Mouse (Mus musculus) kidney, postnatal 0 days (tissue): ENCODE data around the gene Hsd17b3. TPM values are rescaled to one million over a fixed set of nuclear protein-coding genes. Genes with fewer than 3 reads are reported as not detected.

Experiments
- ATAC-seq: fragments of 200-750 bp; cut with Nextera tagmentation; replicated peaks from 2 replicates; pipeline ENCODE4 v1.8.0; 2017; ENCODE audit warnings: low read depth, moderate number of reproducible peaks, moderate TSS enrichment, moderate library complexity; ENCODE audit not compliant: low FRiP score
- DNase-seq: peaks from one replicate; pipeline ENCODE4 v3.0.0-alpha.2; 2016; ENCODE audit warnings: low spot score
- H3K27ac ChIP-seq: fragments of 300-500 bp; sonication (generic); 2 replicates; pipeline ENCODE4 v1.5.1; 2014; ENCODE audit warnings: mild to moderate bottlenecking
- H3K27me3 ChIP-seq: fragments of 300-500 bp; sonication (generic); 2 replicates; pipeline ENCODE4 v1.6.1; 2014; ENCODE audit warnings: low read length, mixed read lengths; ENCODE audit not compliant: insufficient read depth
- H3K36me3 ChIP-seq: fragments of 300-500 bp; sonication (generic); 2 replicates; pipeline ENCODE4 v1.6.1; 2014; ENCODE audit warnings: low read length, mixed read lengths; ENCODE audit not compliant: insufficient read depth
- H3K4me1 ChIP-seq: fragments of 300-500 bp; sonication (generic); replicated peaks from 2 replicates; pipeline ENCODE4 v1.6.1; 2014; ENCODE audit warnings: antibody characterized with exemption, low read length, mixed read lengths; ENCODE audit not compliant: insufficient read depth
- H3K4me2 ChIP-seq: fragments of 300-500 bp; sonication (generic); 2 replicates; pipeline ENCODE4 v1.6.1; 2014; ENCODE audit warnings: mild to moderate bottlenecking, low read length, moderate library complexity, mixed read lengths
- H3K4me3 ChIP-seq: fragments of 300-500 bp; sonication (generic); replicated peaks from 2 replicates; pipeline ENCODE4 v1.5.1; 2014; ENCODE audit warnings: low read depth, low read length
- H3K9ac ChIP-seq: fragments of 300-500 bp; sonication (generic); 2 replicates; pipeline ENCODE4 v1.6.1; 2014; ENCODE audit warnings: low read depth, low read length
- H3K9me3 ChIP-seq: fragments of 300-500 bp; sonication (generic); replicated peaks from 2 replicates; pipeline ENCODE4 v1.6.1; 2016; ENCODE audit warnings: low read length, inconsistent platforms, mixed read lengths
- CTCF ChIP-seq: IDR thresholded peaks from 2 replicates; pipeline ENCODE4 v1.5.1; 2016; ENCODE audit warnings: antibody characterized with exemption, low read depth, mild to moderate bottlenecking, moderate library complexity
- WGBS: fragments of 180-500 bp; shearing (Covaris S2); extraction: QIAGEN DNeasy Blood & Tissue Kit; methylation state at CpG from one replicate; pipeline ENCODE4 v1.1.7; 2014; 5-methylcytosine and 5-hydroxymethylcytosine counted together
- polyA plus RNA-seq: library from polyadenylated mRNA; unstranded; fragments of >200 nt; fragmentation: Nextera tagmentation; extraction: Ambion mirVana; gene quantifications from 2 replicates; pipeline ENCODE4 v1.2.1, GENCODE M21; 2015

Gene Hsd17b3
- polyA plus RNA-seq, 1 experiment from 2014 or later = not detected

- 58% methylated on average over 4 of the region's 4 CpGs for WGBS
These were observed 31.7 kb upstream of the Hsd17b3 start for GRCm38 (mm10) chr13:64120760-64121159.

GRCm38 (mm10) chr13:64117442-64117841 lies 28.4 kb upstream of the Hsd17b3 start:
- no peak for ATAC-seq
- Histone ChIP-seq H3K4me3 (no peak overlapping the region), H3K9ac (no peak overlapping the region), H3K4me2 (no peak overlapping the region), H3K9me3 (no peaks in the 10 kb centered on the region), H3K27ac (no peak overlapping the region), H3K4me1 (no peaks in the 10 kb centered on the region), H3K27me3 (no peaks in the 10 kb centered on the region), H3K36me3 (no peaks in the 10 kb centered on the region)
- TF ChIP-seq CTCF = peak; percentile 55
- WGBS = 61% methylated on average over 2 of the region's 2 CpGs
- DNase-seq = no peak

More at GRCm38 (mm10) chr13:64120760-64121159, 31.7 kb upstream of the Hsd17b3 start:
- DNase-seq (no peak), ATAC-seq (no peak)
- no peak overlapping the region for H3K4me3 ChIP-seq
- H3K27ac ChIP-seq = no peak overlapping the region
- no peak for TF ChIP-seq CTCF
- no peaks in the 10 kb centered on the region for H3K27me3 ChIP-seq
- H3K4me2 ChIP-seq = no peak overlapping the region
- no peaks in the 10 kb centered on the region for H3K4me1 ChIP-seq
- H3K9ac ChIP-seq = no peak overlapping the region
- H3K9me3 ChIP-seq = no peaks in the 10 kb centered on the region
- no peaks in the 10 kb centered on the region for H3K36me3 ChIP-seq

GRCm38 (mm10) chr13:64110421-64110820 lies 21.4 kb upstream of the Hsd17b3 start:
- no peak overlapping the region for H3K27ac ChIP-seq
- no peak overlapping the region for H3K4me3 ChIP-seq
- no peak overlapping the region for H3K9ac ChIP-seq
- ATAC-seq (no peak), DNase-seq (no peak)
- no peaks in the 10 kb centered on the region for H3K9me3 ChIP-seq
- H3K27me3 ChIP-seq = no peaks in the 10 kb centered on the region
- no peak overlapping the region for H3K4me2 ChIP-seq
- WGBS = 95% methylated on average over 1 of the region's 1 CpGs
- H3K4me1 ChIP-seq = peaks cover 4% of the 10 kb centered on the region; the same call in 1 of the 2 replicates
- no peaks in the 10 kb centered on the region for H3K36me3 ChIP-seq
- no peak for TF ChIP-seq CTCF

GRCm38 (mm10) chr13:64108381-64108850 lies 19.4 kb upstream of the Hsd17b3 start:
- H3K9ac ChIP-seq = no peak overlapping the region

GRCm38 (mm10) chr13:64107535-64107934 lies 18.5 kb upstream of the Hsd17b3 start:
- Histone ChIP-seq H3K27me3 (no peaks in the 10 kb centered on the region), H3K27ac (no peak overlapping the region), H3K4me3 (no peak overlapping the region), H3K36me3 (no peaks in the 10 kb centered on the region), H3K9me3 (no peaks in the 10 kb centered on the region), H3K9ac (no peak overlapping the region), H3K4me1 (peaks cover 4% of the 10 kb centered on the region; the same call in 1 of the 2 replicates), H3K4me2 (no peak overlapping the region)
- 37% methylated on average over 8 of the region's 8 CpGs for WGBS
- no peak for TF ChIP-seq CTCF
- peak; percentile 44 for DNase-seq
- no peak for ATAC-seq

More at GRCm38 (mm10) chr13:64108381-64108850, 19.4 kb upstream of the Hsd17b3 start:
- ATAC-seq (no peak), DNase-seq (peak; percentile 41)
- no peak for TF ChIP-seq CTCF
- no peak overlapping the region for H3K4me3 ChIP-seq
- no peak overlapping the region for H3K4me2 ChIP-seq
- H3K9me3 ChIP-seq = no peaks in the 10 kb centered on the region
- WGBS = 23% methylated on average over 5 of the region's 5 CpGs
- peaks cover 4% of the 10 kb centered on the region; the same call in 1 of the 2 replicates for H3K4me1 ChIP-seq
- H3K27ac ChIP-seq = no peak overlapping the region
- no peaks in the 10 kb centered on the region for H3K27me3 ChIP-seq
- no peaks in the 10 kb centered on the region for H3K36me3 ChIP-seq

- DNase-seq (no peak), ATAC-seq (no peak)
- peaks cover 4% of the 10 kb centered on the region; the same call in 1 of the 2 replicates for H3K4me1 ChIP-seq
- no peak for TF ChIP-seq CTCF
- no peak overlapping the region for H3K9ac ChIP-seq
- no peaks in the 10 kb centered on the region for H3K27me3 ChIP-seq
- H3K36me3 ChIP-seq = no peaks in the 10 kb centered on the region
- H3K4me3 ChIP-seq = no peak overlapping the region
- no peak overlapping the region for H3K4me2 ChIP-seq
- H3K27ac ChIP-seq = no peak overlapping the region
- 65% methylated on average over 3 of the region's 3 CpGs for WGBS
- no peaks in the 10 kb centered on the region for H3K9me3 ChIP-seq
These were observed 18.1 kb upstream of the Hsd17b3 start for GRCm38 (mm10) chr13:64107105-64107504.

- Histone ChIP-seq H3K27ac (no peak overlapping the region), H3K4me3 (no peak overlapping the region), H3K27me3 (no peaks in the 10 kb centered on the region), H3K9ac (no peak overlapping the region), H3K4me2 (no peak overlapping the region), H3K36me3 (no peaks in the 10 kb centered on the region), H3K4me1 (peaks cover 4% of the 10 kb centered on the region; the same call in 1 of the 2 replicates), H3K9me3 (no peaks in the 10 kb centered on the region)
- no peak for TF ChIP-seq CTCF
- 68% methylated on average over 3 of the region's 3 CpGs for WGBS
- DNase-seq = no peak
- peak; percentile 59; the same call in 1 of the 2 replicates for ATAC-seq
These were observed 16.7 kb upstream of the Hsd17b3 start for GRCm38 (mm10) chr13:64105690-64106089.
